In genomic region chr13:9430724-9431123, GRCm38 (mm10) we compare ENCODE assay signal across 21 mouse cellular contexts.
A peak's percentile ranks its signal among the peaks of the same experiment; 100 is the strongest.
DNase-seq lines count a peak whose midpoint lies in the region; ATAC-seq and TF ChIP-seq lines count a peak whose summit lies in the region.
"Had no signal": no experiment of that assay in that cellular context is flagged by ENCODE, and none has a peak within 500 bp of the region (broad histone marks: within the 10 kb centered on the region; RNA-seq: fewer than 3 reads in every experiment).

No protein-coding gene starts in this region.

- H3K9ac ChIP-seq in forebrain, embryonic 16.5 days (replicated peaks; ENCODE audit: low read depth, low read length), result no peak overlapping the region
- H3K9ac ChIP-seq in forebrain, embryonic 14.5 days (ENCODE audit: low read length), result no peak overlapping the region
- H3K9ac ChIP-seq: embryonic facial prominence, embryonic 12.5 days; embryonic facial prominence, embryonic 15.5 days; heart, embryonic 13.5 days; hindbrain, embryonic 12.5 days; hindbrain, embryonic 15.5 days had no signal

- H3K36me3 ChIP-seq in forebrain, embryonic 16.5 days (ENCODE audit: control insufficient read depth, insufficient read depth), result no peaks in the 10 kb centered on the region
- H3K36me3 ChIP-seq in forebrain, embryonic 14.5 days (ENCODE audit: control insufficient read depth, insufficient read depth, low read length), result no peaks in the 10 kb centered on the region
- H3K36me3 ChIP-seq: embryonic facial prominence, embryonic 12.5 days; embryonic facial prominence, embryonic 15.5 days; heart, embryonic 13.5 days; hindbrain, embryonic 12.5 days; hindbrain, embryonic 15.5 days had no signal

- no peaks in the 10 kb centered on the region; the same call in 1 of the 2 replicates for H3K9me3 ChIP-seq in forebrain, embryonic 16.5 days (ENCODE audit: control insufficient read depth, low read length)
- peaks cover 4% of the 10 kb centered on the region for H3K9me3 ChIP-seq in forebrain, embryonic 14.5 days (replicated peaks; ENCODE audit: control insufficient read depth, low read length)
- H3K9me3 ChIP-seq: embryonic facial prominence, embryonic 12.5 days; embryonic facial prominence, embryonic 15.5 days; heart, embryonic 13.5 days; hindbrain, embryonic 15.5 days had no signal

- H3K4me2 ChIP-seq in forebrain, embryonic 16.5 days (ENCODE audit: low read length), result no peak overlapping the region
- H3K4me2 ChIP-seq in forebrain, embryonic 14.5 days (ENCODE audit: low read length), result no peak overlapping the region
- H3K4me2 ChIP-seq: embryonic facial prominence, embryonic 12.5 days; embryonic facial prominence, embryonic 15.5 days; heart, embryonic 13.5 days; hindbrain, embryonic 12.5 days; hindbrain, embryonic 15.5 days had no signal

- TF ChIP-seq CTCF in gastrocnemius, adult 2 months (IDR thresholded peaks at IDR 0.05), result no peak
- TF ChIP-seq CTCF in layer of hippocampus, adult 2 months (conservative IDR thresholded peaks at IDR 0.05), result no peak

- H3K27me3 ChIP-seq in forebrain, embryonic 16.5 days (replicated peaks; ENCODE audit: control insufficient read depth, insufficient read depth, low read length), result no peaks in the 10 kb centered on the region
- H3K27me3 ChIP-seq in forebrain, embryonic 14.5 days (replicated peaks; ENCODE audit: control insufficient read depth, insufficient read depth, low read length), result no peaks in the 10 kb centered on the region
- H3K27me3 ChIP-seq: embryonic facial prominence, embryonic 12.5 days; embryonic facial prominence, embryonic 15.5 days; heart, embryonic 13.5 days; hindbrain, embryonic 12.5 days; hindbrain, embryonic 15.5 days had no signal

- H3K4me1 ChIP-seq in forebrain, embryonic 16.5 days (replicated peaks; ENCODE audit: control insufficient read depth, insufficient read depth, low read length), result no peaks in the 10 kb centered on the region
- no peaks in the 10 kb centered on the region for H3K4me1 ChIP-seq in forebrain, embryonic 14.5 days (ENCODE audit: control insufficient read depth, insufficient read depth, low read length)
- H3K4me1 ChIP-seq: embryonic facial prominence, embryonic 12.5 days; embryonic facial prominence, embryonic 15.5 days; hindbrain, embryonic 12.5 days; hindbrain, embryonic 15.5 days had no signal

- no peak overlapping the region for H3K27ac ChIP-seq in forebrain, embryonic 16.5 days (ENCODE audit: low read length)
- H3K27ac ChIP-seq in forebrain, embryonic 14.5 days (ENCODE audit: low read depth, low read length), result no peak overlapping the region
- H3K27ac ChIP-seq in gastrocnemius, adult 2 months, result peak overlapping the region; percentile 44
- H3K27ac ChIP-seq in layer of hippocampus, adult 2 months, result peak overlapping the region; percentile 29; the same call in 1 of the 2 replicates
- H3K27ac ChIP-seq: embryonic facial prominence, embryonic 12.5 days; embryonic facial prominence, embryonic 15.5 days; heart, embryonic 13.5 days; hindbrain, embryonic 12.5 days; hindbrain, embryonic 15.5 days had no signal

- no peak overlapping the region for H3K4me3 ChIP-seq in forebrain, embryonic 16.5 days (replicated peaks; ENCODE audit: low read length)
- H3K4me3 ChIP-seq in forebrain, embryonic 14.5 days (ENCODE audit: low read depth, low read length), result no peak overlapping the region
- no peak overlapping the region for H3K4me3 ChIP-seq in gastrocnemius, adult 2 months
- H3K4me3 ChIP-seq in layer of hippocampus, adult 2 months, result no peak overlapping the region
- H3K4me3 ChIP-seq: embryonic facial prominence, embryonic 12.5 days; embryonic facial prominence, embryonic 15.5 days; heart, embryonic 13.5 days; hindbrain, embryonic 12.5 days; hindbrain, embryonic 15.5 days had no signal

- WGBS in forebrain, embryonic 16.5 days, result 93% methylated on average over 2 of the region's 2 CpGs
- 93% methylated on average over 2 of the region's 2 CpGs for WGBS in forebrain, embryonic 14.5 days

- DNase-seq in forebrain, embryonic 14.5 days (ENCODE audit: low spot score), result no peak
- DNase-seq in gastrocnemius, adult 2 months, result no peak
- DNase-seq in gastrocnemius, postnatal 14 days, result no peak
- DNase-seq in layer of hippocampus, adult 2 months (ENCODE audit: low spot score in 2 of 2), result no peak
- no peak for DNase-seq in layer of hippocampus, postnatal 14 days (ENCODE audit: low spot score in 2 of 2)
- peak; percentile 55 for DNase-seq in telencephalon, adult 2 months (ENCODE audit: low read depth, low spot score)
- no peak for DNase-seq in urinary bladder, postnatal 36 days (ENCODE audit: low spot score in 2 of 2)
- DNase-seq: adrenal gland, adult 8-10 months; adrenal gland, postnatal 25 days; cerebellum, adult 11 months; cerebellum, adult 2 months; cerebellum, adult 9-11 months; cerebellum, postnatal 25 days; gastrocnemius, postnatal 36 days had no signal

- 0 out of 2 replicates have a peak, but pooled peaks have one; percentile 33 for ATAC-seq in forebrain, embryonic 16.5 days
- ATAC-seq in forebrain, embryonic 14.5 days, result no peak
- ATAC-seq: intestine, postnatal 0 days had no signal

- intact Hi-C loops in gastrocnemius, adult 2 months (cut with DNase I), result no loop called here
- intact Hi-C loops in gastrocnemius, postnatal 14 days (cut with DNase I; ENCODE audit: low total_unique reads), result no loop called here

Comparison
In these comparisons a context has a peak if more than half of its experiments do, and no peak if none do; other contexts are left out.
1. H3K27ac ChIP-seq: peak in gastrocnemius, adult 2 months (single experiment) and layer of hippocampus, adult 2 months (single experiment); none in forebrain, embryonic 16.5 days (single experiment) and forebrain, embryonic 14.5 days (single experiment).